Mouse (Mus musculus): ENCODE data around the gene Mymk.

DNA sequence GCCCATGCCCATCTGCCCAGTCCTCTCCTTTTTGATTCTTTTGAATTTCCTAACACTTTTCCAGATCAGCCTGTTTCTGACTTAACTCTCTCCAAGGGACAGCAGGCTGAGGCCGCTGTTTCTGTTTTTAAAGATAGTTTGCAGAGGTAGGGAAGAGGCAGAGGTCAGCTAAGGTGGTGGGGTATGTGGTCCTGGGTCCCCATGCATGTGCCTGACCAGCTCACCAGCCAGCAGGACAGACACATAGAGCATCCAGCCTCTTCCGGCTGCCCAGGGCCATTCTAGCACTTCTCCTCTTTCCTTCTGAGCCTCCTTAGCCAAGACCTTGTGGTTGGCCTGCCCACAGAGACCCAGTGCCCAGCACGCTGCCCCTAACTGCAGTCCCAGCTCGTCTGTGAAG is 13.7 kb downstream of the Mymk start:
- TF ChIP-seq CTCF (IDR thresholded peaks at IDR 0.05; ENCODE audit: low read depth, low read length) (no peak), POLR2A (IDR thresholded peaks at IDR 0.05; ENCODE audit: extremely low read depth, insufficient read depth, low read length) (no peak)
